Mouse (Mus musculus) erythroblast, embryonic 14.5 days (primary cell): ENCODE results near the gene 4930438A08Rik. TPM values are rescaled to one million over a fixed set of nuclear protein-coding genes. Genes with fewer than 3 reads are reported as not detected.

Experiments
- H3K27me3 ChIP-seq: 2 replicates; pipeline ENCODE4 v1.6.1; 2012; ENCODE audit warnings: inconsistent platforms; ENCODE audit not compliant: control insufficient read depth
- H3K36me3 ChIP-seq: 2 replicates; pipeline ENCODE4 v1.6.1; 2012; ENCODE audit warnings: mild to moderate bottlenecking, inconsistent platforms; ENCODE audit not compliant: control insufficient read depth
- H3K4me1 ChIP-seq: 2 replicates; pipeline ENCODE4 v1.6.1; 2012; ENCODE audit warnings: inconsistent platforms; ENCODE audit not compliant: control insufficient read depth
- H3K4me3 ChIP-seq: replicated peaks from 2 replicates; pipeline ENCODE3; 2012; ENCODE audit warnings: moderate library complexity, mild to moderate bottlenecking, inconsistent platforms
- H3K9me3 ChIP-seq: 2 replicates; pipeline ENCODE4 v1.6.1; 2012; ENCODE audit warnings: low read length, inconsistent platforms, mixed read lengths; ENCODE audit not compliant: control insufficient read depth
- GATA1 ChIP-seq: IDR thresholded peaks from 2 replicates; pipeline ENCODE4 v1.6.1; 2012; ENCODE audit warnings: low read length, inconsistent platforms, mixed read lengths
- TAL1 ChIP-seq: IDR thresholded peaks from 3 replicates; pipeline ENCODE4 v1.6.1; 2012; ENCODE audit warnings: low read length, inconsistent platforms, mixed read lengths
- polyA plus RNA-seq: library from polyadenylated mRNA; stranded (reverse); fragments of >175 nt; gene quantifications from 2 replicates; pipeline ENCODE4 v1.2.3, GENCODE M21; 2012

The 4930438A08Rik gene
- polyA plus RNA-seq, 1 experiment, result not detected

DNA sequence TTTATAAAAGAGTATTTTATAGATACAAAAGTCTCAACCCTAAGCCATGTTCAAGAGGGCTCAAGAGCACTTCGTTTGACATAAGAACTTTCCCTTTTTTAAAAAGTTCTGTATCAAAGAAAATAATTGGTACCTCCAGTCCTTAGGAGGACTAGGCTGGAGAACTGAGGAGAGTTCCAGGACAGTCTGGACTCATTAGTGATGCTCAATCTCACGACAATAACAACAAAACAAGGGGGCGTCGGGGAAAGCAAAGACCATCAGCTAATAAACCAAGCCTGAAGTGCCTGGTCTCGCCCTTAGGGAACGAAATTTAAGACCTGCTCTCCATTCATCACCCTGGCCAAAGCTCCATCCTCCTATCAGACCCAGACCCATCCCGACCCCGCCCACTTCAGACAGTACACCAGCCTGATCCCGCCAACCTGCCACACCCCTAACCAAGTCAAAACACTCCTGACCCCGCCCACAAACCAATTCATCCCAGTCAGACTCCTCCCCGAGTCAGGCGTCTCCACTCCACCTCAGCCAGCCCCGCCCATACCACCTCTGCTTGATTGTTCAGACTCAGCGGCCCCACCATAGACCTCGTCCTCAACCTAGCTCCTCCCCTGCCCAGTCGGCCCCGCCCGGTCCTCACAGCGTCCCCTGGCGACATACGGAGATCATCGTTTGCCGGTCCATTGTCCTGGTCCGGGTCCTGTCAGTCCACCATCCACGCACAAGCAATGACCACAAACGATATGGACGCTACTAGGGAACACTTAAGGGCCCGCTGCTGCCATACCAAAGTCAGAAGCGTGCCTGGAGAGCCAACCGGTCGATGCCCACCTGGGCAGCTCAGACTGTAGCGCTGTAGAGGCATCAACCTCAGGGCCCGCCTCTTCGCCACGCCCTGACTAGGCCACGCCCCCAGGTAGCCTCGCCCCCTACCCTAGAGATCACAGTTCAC, 35.5 kb upstream of the 4930438A08Rik start:
- Histone ChIP-seq H3K9me3 (no peaks in the 10 kb centered on the region), H3K4me1 (peaks cover 8% of the 10 kb centered on the region), H3K4me3 (peak overlapping the region; percentile 36), H3K36me3 (no peaks in the 10 kb centered on the region), H3K27me3 (peaks cover 6% of the 10 kb centered on the region)
- no peak for TF ChIP-seq TAL1
- no peak for TF ChIP-seq GATA1

DNA sequence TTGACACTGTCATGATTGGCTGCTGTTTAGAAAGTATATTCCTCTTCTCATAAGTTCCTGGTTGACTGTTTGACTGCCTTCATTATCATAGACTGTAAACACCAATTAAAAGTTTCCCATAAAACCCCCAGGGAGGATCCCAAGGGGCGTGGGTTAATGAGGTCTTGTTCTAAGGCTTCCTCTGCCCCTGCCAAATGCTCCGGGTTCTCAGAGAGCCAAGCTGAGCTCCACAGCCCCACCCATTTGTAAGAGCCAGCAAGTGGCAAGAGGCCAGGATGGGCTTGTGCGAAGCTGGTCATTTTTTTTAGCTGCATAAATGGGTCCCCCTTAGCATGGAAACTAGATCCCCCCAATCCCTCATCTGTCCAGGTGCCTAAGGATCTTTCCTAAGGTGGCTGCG, 27.3 kb upstream of the 4930438A08Rik start:
- no peak overlapping the region for H3K4me3 ChIP-seq
- no peaks in the 10 kb centered on the region for H3K9me3 ChIP-seq
- TF ChIP-seq TAL1 (no peak), GATA1 (no peak)
- no peaks in the 10 kb centered on the region for H3K4me1 ChIP-seq
- H3K27me3 ChIP-seq, result peaks cover 3% of the 10 kb centered on the region
- no peaks in the 10 kb centered on the region for H3K36me3 ChIP-seq

DNA sequence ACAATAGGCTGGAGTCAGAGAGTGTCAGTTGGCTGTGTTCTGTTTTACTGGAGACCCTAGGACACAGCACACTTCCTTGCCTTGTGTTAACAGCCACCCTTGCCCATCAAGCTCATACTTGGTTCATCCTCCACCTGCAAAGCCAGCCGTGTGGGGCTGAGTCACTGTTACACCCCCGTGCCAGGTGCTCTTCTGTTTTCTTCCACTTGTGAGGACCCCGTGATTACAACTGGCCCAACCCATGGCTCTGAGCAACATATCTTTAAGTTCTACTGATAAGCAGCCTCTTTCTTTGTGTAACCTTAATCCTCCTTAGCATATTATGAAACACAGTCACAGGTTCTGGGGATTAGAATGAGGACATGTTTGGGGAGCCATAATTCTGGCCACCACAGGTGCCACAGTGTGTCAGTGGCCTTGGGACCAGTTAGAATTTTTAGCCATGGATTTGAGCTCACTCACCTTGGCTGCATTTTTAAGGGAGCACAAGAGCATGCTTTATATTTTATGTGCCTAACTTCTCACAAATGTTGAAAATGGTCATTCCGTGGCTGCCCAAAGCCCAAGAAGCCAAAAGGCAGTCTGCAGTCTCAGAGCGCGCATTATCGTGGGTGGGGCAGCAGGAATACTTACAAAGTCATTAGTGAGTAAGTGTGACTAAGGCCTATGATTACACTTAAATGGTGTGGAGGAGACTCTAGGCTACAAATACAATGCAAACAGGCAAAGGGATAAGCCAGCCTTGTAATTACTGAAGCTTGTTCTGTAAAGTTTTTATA, 25.2 kb upstream of the 4930438A08Rik start:
- H3K4me1 ChIP-seq, result no peaks in the 10 kb centered on the region
- H3K4me3 ChIP-seq, result no peak overlapping the region
- TF ChIP-seq GATA1 (no peak), TAL1 (no peak)
- no peaks in the 10 kb centered on the region for H3K9me3 ChIP-seq
- H3K36me3 ChIP-seq, result no peaks in the 10 kb centered on the region
- H3K27me3 ChIP-seq, result no peaks in the 10 kb centered on the region; the same call in none of the 2 replicates

DNA sequence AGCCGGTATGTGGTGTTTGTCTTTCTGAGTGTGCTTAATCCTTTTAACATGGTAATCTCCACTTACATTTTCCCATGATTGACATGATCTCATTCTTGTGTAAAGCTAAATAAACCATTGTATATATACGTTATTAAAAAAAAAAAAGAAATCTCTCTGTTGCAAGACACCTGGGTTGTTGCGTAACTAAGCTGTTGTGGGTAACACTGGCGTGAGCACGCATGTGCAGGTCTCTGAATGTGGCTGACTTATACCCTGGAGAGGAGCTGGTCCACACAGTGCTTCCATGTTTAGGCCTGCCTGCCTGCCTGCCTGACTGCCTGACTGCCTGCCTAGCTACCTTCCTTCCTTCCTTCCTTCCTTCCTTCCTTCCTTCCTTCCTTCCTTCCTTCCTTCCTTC, 24.0 kb upstream of the 4930438A08Rik start:
- no peak for TF ChIP-seq TAL1
- TF ChIP-seq GATA1, result no peak
- Histone ChIP-seq H3K9me3 (no peaks in the 10 kb centered on the region), H3K4me3 (no peak overlapping the region), H3K27me3 (no peaks in the 10 kb centered on the region; the same call in 1 of the 2 replicates), H3K36me3 (no peaks in the 10 kb centered on the region), H3K4me1 (no peaks in the 10 kb centered on the region)

DNA sequence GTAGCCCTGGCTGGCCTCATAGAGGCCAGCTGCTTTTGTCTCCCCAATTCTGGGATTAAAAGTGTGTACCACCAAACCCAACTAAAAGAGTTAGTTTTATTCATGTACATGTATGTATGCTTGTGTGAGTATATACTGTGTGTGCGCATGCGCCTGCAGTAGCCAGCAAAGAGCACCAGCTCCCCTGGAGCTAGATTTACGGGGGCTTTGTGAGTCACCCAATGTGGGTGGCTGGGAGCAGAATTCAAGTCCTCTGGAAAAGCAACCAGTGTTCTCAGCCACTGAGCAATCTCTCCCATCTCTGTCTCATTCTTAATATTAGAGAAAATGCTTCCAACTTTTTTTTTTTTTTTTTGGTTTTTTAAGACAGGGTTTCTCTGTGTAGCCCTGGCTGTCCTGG, 20.2 kb upstream of the 4930438A08Rik start:
- TF ChIP-seq TAL1 (no peak), GATA1 (no peak)
- H3K4me3 ChIP-seq, result no peak overlapping the region
- no peaks in the 10 kb centered on the region for H3K9me3 ChIP-seq
- H3K27me3 ChIP-seq, result no peaks in the 10 kb centered on the region
- H3K36me3 ChIP-seq, result no peaks in the 10 kb centered on the region
- H3K4me1 ChIP-seq, result no peaks in the 10 kb centered on the region

DNA sequence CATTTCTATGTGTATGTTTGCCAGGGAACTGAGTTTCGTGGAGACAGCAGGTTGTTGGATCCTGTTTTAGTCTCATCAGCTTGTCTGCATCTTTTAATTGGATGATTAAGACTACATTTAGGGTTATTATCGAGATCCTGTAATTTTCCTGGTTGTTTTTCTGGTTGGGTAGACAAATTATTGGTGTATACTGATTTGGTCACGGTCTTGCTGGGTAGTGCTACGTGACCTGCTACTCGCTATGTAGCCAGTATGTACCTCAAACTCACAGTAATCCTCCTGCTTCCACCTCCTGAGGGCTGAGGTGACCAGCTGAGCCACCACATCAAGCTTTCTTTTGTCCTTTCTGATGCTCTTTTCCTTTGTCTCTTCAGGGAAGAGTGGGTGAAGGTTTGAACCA, 16.8 kb upstream of the 4930438A08Rik start:
- H3K4me1 ChIP-seq, result no peaks in the 10 kb centered on the region
- H3K9me3 ChIP-seq, result no peaks in the 10 kb centered on the region
- no peaks in the 10 kb centered on the region for H3K36me3 ChIP-seq
- no peak overlapping the region for H3K4me3 ChIP-seq
- TF ChIP-seq GATA1 (no peak), TAL1 (no peak)
- no peaks in the 10 kb centered on the region for H3K27me3 ChIP-seq

DNA sequence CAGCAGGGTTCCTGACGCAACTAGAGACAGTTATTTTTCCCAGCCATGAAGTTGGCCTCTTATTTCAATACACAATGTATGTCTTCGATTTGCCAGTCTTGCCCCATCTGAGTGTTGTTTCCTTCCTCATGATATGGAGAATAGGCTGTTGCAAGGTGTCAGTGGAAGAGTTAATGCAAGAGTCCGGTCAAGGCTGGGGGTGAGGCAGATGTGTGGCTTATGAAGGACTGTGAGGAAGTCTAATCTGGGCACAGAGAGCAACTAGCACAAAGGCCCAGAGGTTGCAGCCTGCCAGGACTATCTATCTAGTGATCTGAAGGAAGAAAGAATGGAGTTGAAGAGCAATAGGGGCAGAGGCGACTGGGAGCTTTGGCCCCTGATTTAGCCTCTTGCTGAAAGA, 14.4 kb upstream of the 4930438A08Rik start:
- Histone ChIP-seq H3K36me3 (no peaks in the 10 kb centered on the region), H3K9me3 (no peaks in the 10 kb centered on the region), H3K4me3 (no peak overlapping the region), H3K27me3 (no peaks in the 10 kb centered on the region), H3K4me1 (no peaks in the 10 kb centered on the region)
- TF ChIP-seq GATA1 (no peak), TAL1 (no peak)

DNA sequence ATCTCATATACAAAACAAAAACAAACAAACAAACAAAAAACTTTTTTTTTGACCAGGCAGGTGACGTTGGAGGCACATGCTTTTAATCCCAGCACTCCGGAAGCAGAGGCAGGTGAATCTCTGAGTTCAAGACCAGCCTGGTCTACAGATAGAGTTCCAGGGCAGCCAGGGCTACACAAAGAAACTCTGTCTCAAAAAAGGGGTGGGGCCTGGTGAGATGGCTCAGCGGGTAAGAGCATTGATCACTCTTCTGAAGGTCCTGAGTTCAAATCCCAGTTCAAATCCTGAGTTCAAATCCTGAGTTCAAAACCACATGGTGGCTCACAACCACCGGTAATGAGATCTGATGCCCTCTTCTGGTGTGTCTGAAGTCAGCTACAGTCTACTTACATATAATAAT, 12.8 kb upstream of the 4930438A08Rik start:
- H3K36me3 ChIP-seq, result no peaks in the 10 kb centered on the region
- no peaks in the 10 kb centered on the region for H3K9me3 ChIP-seq
- TF ChIP-seq TAL1 (no peak), GATA1 (no peak)
- no peaks in the 10 kb centered on the region for H3K4me1 ChIP-seq
- H3K27me3 ChIP-seq, result no peaks in the 10 kb centered on the region
- no peak overlapping the region for H3K4me3 ChIP-seq

DNA sequence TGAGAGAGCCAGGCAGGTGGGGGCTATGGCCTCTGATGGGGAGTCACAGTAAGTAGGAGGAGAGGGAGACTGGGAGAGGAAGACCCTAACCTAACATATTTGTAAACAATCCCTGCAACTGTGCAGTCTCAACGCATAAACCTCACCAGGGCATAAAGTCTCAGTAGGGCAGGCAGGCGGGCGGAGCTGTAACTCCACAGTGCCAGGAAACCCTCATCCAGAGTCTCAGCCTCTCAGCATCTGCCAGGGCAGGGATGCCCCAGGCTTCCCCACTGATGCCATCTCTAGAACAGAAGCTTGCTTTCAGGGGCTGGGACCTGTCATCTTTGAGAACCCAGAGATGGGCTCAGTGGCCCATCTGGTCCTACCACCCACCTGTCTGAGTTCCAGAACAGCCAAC, 12.3 kb upstream of the 4930438A08Rik start:
- Histone ChIP-seq H3K27me3 (no peaks in the 10 kb centered on the region), H3K4me3 (no peak overlapping the region), H3K9me3 (no peaks in the 10 kb centered on the region), H3K4me1 (no peaks in the 10 kb centered on the region), H3K36me3 (no peaks in the 10 kb centered on the region)
- TF ChIP-seq GATA1 (no peak), TAL1 (no peak)
